9 mouse cellular contexts compared by ENCODE assay signal in genomic region chr11:120252398-120252797, GRCm38 (mm10). TPM values are rescaled to one million over a fixed set of nuclear protein-coding genes. Genes with fewer than 3 reads are reported as not detected.
DNase-seq lines count a peak whose midpoint lies in the region; ATAC-seq and TF ChIP-seq lines count a peak whose summit lies in the region.
"Had no signal": no experiment of that assay in that cellular context is flagged by ENCODE, and none has a peak within 500 bp of the region (broad histone marks: within the 10 kb centered on the region; RNA-seq: fewer than 3 reads in every experiment).

No protein-coding gene starts in this region.

- peak overlapping the region; percentile 75 for H3K27ac ChIP-seq in forebrain, embryonic 10.5 days
- no peak overlapping the region for H3K27ac ChIP-seq in forebrain, embryonic 16.5 days (ENCODE audit: low read length)
- H3K27ac ChIP-seq in lung, embryonic 16.5 days (ENCODE audit: low read length): peak overlapping the region; percentile 96
- peak overlapping the region; percentile 50 for H3K27ac ChIP-seq in heart, embryonic 15.5 days
- H3K27ac ChIP-seq in midbrain, postnatal 0 days (ENCODE audit: low read depth, low read length): no peak overlapping the region

- H3K4me3 ChIP-seq in forebrain, embryonic 10.5 days: peak overlapping the region; percentile 25; the same call in 1 of the 2 replicates
- no peak overlapping the region for H3K4me3 ChIP-seq in forebrain, embryonic 16.5 days (replicated peaks; ENCODE audit: low read length)
- H3K4me3 ChIP-seq in lung, embryonic 16.5 days (ENCODE audit: low read length): 0 out of 2 replicates have a peak overlapping the region, but pooled peaks have one; percentile 3
- H3K4me3 ChIP-seq in heart, embryonic 15.5 days: no peak overlapping the region
- no peak overlapping the region for H3K4me3 ChIP-seq in midbrain, postnatal 0 days (ENCODE audit: low read depth, low read length)

- H3K4me1 ChIP-seq in forebrain, embryonic 10.5 days: peaks cover 99% of the 10 kb centered on the region
- peaks cover 63% of the 10 kb centered on the region for H3K4me1 ChIP-seq in forebrain, embryonic 16.5 days (replicated peaks; ENCODE audit: control insufficient read depth, insufficient read depth, low read length)
- H3K4me1 ChIP-seq in lung, embryonic 16.5 days (replicated peaks; ENCODE audit: control insufficient read depth, insufficient read depth, low read length): peaks cover 94% of the 10 kb centered on the region
- H3K4me1 ChIP-seq in heart, embryonic 15.5 days (replicated peaks): peaks cover 97% of the 10 kb centered on the region
- peaks cover 26% of the 10 kb centered on the region for H3K4me1 ChIP-seq in midbrain, postnatal 0 days (ENCODE audit: insufficient read depth, low read length)

- H3K4me2 ChIP-seq in forebrain, embryonic 16.5 days (ENCODE audit: low read length): no peak overlapping the region
- peak overlapping the region; percentile 23 for H3K4me2 ChIP-seq in lung, embryonic 16.5 days (ENCODE audit: low read depth, low read length)
- H3K4me2 ChIP-seq in heart, embryonic 15.5 days: peak overlapping the region; percentile 15; the same call in 1 of the 2 replicates
- H3K4me2 ChIP-seq in midbrain, postnatal 0 days (ENCODE audit: low read depth, low read length, poor library complexity, severe bottlenecking): no peak overlapping the region

- H3K9ac ChIP-seq in forebrain, embryonic 16.5 days (replicated peaks; ENCODE audit: low read depth, low read length): no peak overlapping the region
- peak overlapping the region; percentile 35 for H3K9ac ChIP-seq in lung, embryonic 16.5 days (ENCODE audit: low read length)
- H3K9ac ChIP-seq in heart, embryonic 15.5 days: no peak overlapping the region
- H3K9ac ChIP-seq in midbrain, postnatal 0 days (replicated peaks; ENCODE audit: low read length, poor library complexity, severe bottlenecking): no peak overlapping the region

- TF ChIP-seq CTCF in midbrain, postnatal 0 days (IDR thresholded peaks at IDR 0.05): peak; percentile 31; the same call in 1 of the 2 replicates

- DNase-seq in forebrain, embryonic 10.5 days (ENCODE audit: extremely low spot score, low spot score): no peak
- DNase-seq in lung, postnatal 36 days: no peak
- DNase-seq in midbrain, postnatal 0 days (ENCODE audit: low spot score): no peak
- DNase-seq in natural killer cell, adult 2 months (ENCODE audit: low spot score in 2 of 2): no peak
- no peak for DNase-seq in right cerebral cortex, postnatal 25 days
- DNase-seq: liver had no signal

- no peak for ATAC-seq in forebrain, embryonic 16.5 days
- peak; percentile 23 for ATAC-seq in lung, embryonic 16.5 days (ENCODE audit: low read depth)
- ATAC-seq in heart, embryonic 15.5 days (replicated peaks; ENCODE audit: insufficient number of reproducible peaks, insufficient read depth, low FRiP score, low read depth): no peak
- ATAC-seq in midbrain, postnatal 0 days (ENCODE audit: low FRiP score): no peak

- H3K36me3 ChIP-seq in forebrain, embryonic 10.5 days (replicated peaks): peaks cover 69% of the 10 kb centered on the region
- H3K36me3 ChIP-seq in forebrain, embryonic 16.5 days (ENCODE audit: control insufficient read depth, insufficient read depth): no peaks in the 10 kb centered on the region
- no peaks in the 10 kb centered on the region for H3K36me3 ChIP-seq in lung, embryonic 16.5 days (ENCODE audit: control insufficient read depth, insufficient read depth, low read length)
- no peaks in the 10 kb centered on the region for H3K36me3 ChIP-seq in heart, embryonic 15.5 days
- H3K36me3 ChIP-seq in midbrain, postnatal 0 days (ENCODE audit: insufficient read depth, low read length): no peaks in the 10 kb centered on the region

- WGBS in forebrain, embryonic 10.5 days: 29% methylated on average over 5 of the region's 5 CpGs
- 34% methylated on average over 5 of the region's 5 CpGs for WGBS in forebrain, embryonic 16.5 days
- 36% methylated on average over 5 of the region's 5 CpGs for WGBS in lung, embryonic 16.5 days
- 22% methylated on average over 5 of the region's 5 CpGs for WGBS in heart, embryonic 15.5 days
- 30% methylated on average over 5 of the region's 5 CpGs for WGBS in midbrain, postnatal 0 days

- no peaks in the 10 kb centered on the region for H3K27me3 ChIP-seq in forebrain, embryonic 10.5 days (ENCODE audit: poor library complexity, severe bottlenecking)
- no peaks in the 10 kb centered on the region for H3K27me3 ChIP-seq in forebrain, embryonic 16.5 days (replicated peaks; ENCODE audit: control insufficient read depth, insufficient read depth, low read length)
- H3K27me3 ChIP-seq in lung, embryonic 16.5 days (ENCODE audit: control insufficient read depth, insufficient read depth, low read depth, low read length): no peaks in the 10 kb centered on the region
- H3K27me3 ChIP-seq in heart, embryonic 15.5 days: no peaks in the 10 kb centered on the region
- H3K27me3 ChIP-seq in midbrain, postnatal 0 days (ENCODE audit: insufficient read depth, low read length): no peaks in the 10 kb centered on the region

- H3K9me3 ChIP-seq in forebrain, embryonic 10.5 days: no peaks in the 10 kb centered on the region
- H3K9me3 ChIP-seq in forebrain, embryonic 16.5 days (ENCODE audit: control insufficient read depth, low read length): no peaks in the 10 kb centered on the region
- H3K9me3 ChIP-seq in lung, embryonic 16.5 days (ENCODE audit: control insufficient read depth, low read length): no peaks in the 10 kb centered on the region
- no peaks in the 10 kb centered on the region for H3K9me3 ChIP-seq in heart, embryonic 15.5 days (replicated peaks)
- H3K9me3 ChIP-seq in midbrain, postnatal 0 days (ENCODE audit: low read length): no peaks in the 10 kb centered on the region

RNA-seq across cellular contexts. Expression of gene Bahcc1, which starts 19.7 kb away (rescaled TPM):
- 13.7 and 16.1 TPM in 2 replicates for polyA plus RNA-seq in forebrain, embryonic 10.5 days (2016; fragmentation: Nextera tagmentation; extraction: Ambion mirVana)
- 14.5 and 14.8 TPM in 2 replicates for polyA plus RNA-seq in forebrain, embryonic 16.5 days (2015; fragmentation: Nextera tagmentation; extraction: Ambion mirVana)
- 7.0 and 7.5 TPM in 2 replicates for polyA plus RNA-seq in lung, embryonic 16.5 days (2015; fragmentation: Nextera tagmentation; extraction: Ambion mirVana)
- polyA plus RNA-seq in heart, embryonic 15.5 days (2015; fragmentation: Nextera tagmentation; extraction: Ambion mirVana): 4.2 and 5.7 TPM in 2 replicates
- 39.9 and 49.8 TPM in 2 replicates for total RNA-seq in midbrain, postnatal 0 days (2014; rRNA removed)
- polyA plus RNA-seq in midbrain, postnatal 0 days (2015; fragmentation: Nextera tagmentation; extraction: Ambion mirVana): 5.9 and 9.5 TPM in 2 replicates

Comparison
In these comparisons a context has a peak if more than half of its experiments do, and no peak if none do; other contexts are left out.
1. H3K27ac ChIP-seq: peak in forebrain, embryonic 10.5 days (single experiment), lung, embryonic 16.5 days (single experiment) and heart, embryonic 15.5 days (single experiment); none in forebrain, embryonic 16.5 days (single experiment) and midbrain, postnatal 0 days (single experiment).
2. H3K4me3 ChIP-seq: peak in forebrain, embryonic 10.5 days (single experiment) and lung, embryonic 16.5 days (single experiment); none in forebrain, embryonic 16.5 days (single experiment), heart, embryonic 15.5 days (single experiment) and midbrain, postnatal 0 days (single experiment).
3. H3K4me2 ChIP-seq: peak in lung, embryonic 16.5 days (single experiment) and heart, embryonic 15.5 days (single experiment); none in forebrain, embryonic 16.5 days (single experiment) and midbrain, postnatal 0 days (single experiment).